Mouse (Mus musculus) thymus, postnatal 0 days (tissue): Measurements from ENCODE around the gene Pax8. TPM values are rescaled to one million over a fixed set of nuclear protein-coding genes. Genes with fewer than 3 reads are reported as not detected.
A peak's percentile ranks its signal among the peaks of the same experiment; 100 is the strongest.

Experiments used
- DNase-seq: peaks from one replicate; pipeline ENCODE4 v3.0.0-alpha.2; 2015; ENCODE audit warnings: low spot score
- polyA plus RNA-seq: library from polyadenylated mRNA; unstranded; fragments of >200 nt; fragmentation: Nextera tagmentation; extraction: Ambion mirVana; gene quantifications from 2 replicates; pipeline ENCODE4 v1.2.1, GENCODE M21; 2015

Pax8 gene
- polyA plus RNA-seq, 1 experiment from 2014 or later, result 0.07 TPM

DNA sequence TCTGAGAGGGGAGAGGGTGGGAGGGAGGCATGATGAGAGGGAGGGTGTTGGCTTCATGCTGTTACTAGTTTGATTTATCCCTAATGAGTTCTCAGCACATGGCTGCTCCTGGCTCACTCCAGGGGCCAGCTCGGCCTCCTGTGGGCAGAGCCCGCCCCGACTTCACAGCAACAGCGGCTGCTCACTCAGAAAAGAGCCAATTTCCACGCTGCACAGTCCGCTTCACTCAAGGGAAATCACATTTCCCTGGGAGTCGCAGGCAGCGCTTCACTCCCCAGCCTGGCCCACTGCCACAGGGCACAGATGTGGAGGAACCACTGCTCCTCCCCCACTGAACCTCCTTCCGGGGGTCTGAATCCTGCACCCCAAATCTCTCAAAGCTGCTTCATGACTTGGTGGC lies 58.7 kb downstream of the Pax8 start:
- DNase-seq, result no peak

- no peak for DNase-seq
Observed at GRCm38 (mm10) chr2:24413677-24414076, 61.7 kb downstream of the Pax8 start.

GRCm38 (mm10) chr2:24413172-24413571 lies 62.2 kb downstream of the Pax8 start:
- no peak for DNase-seq

- DNase-seq, result peak; percentile 62
Observed at GRCm38 (mm10) chr2:24409166-24409565, 66.2 kb downstream of the Pax8 start.

GRCm38 (mm10) chr2:24407701-24408485 lies 67.5 kb downstream of the Pax8 start:
- no peak for DNase-seq

DNA sequence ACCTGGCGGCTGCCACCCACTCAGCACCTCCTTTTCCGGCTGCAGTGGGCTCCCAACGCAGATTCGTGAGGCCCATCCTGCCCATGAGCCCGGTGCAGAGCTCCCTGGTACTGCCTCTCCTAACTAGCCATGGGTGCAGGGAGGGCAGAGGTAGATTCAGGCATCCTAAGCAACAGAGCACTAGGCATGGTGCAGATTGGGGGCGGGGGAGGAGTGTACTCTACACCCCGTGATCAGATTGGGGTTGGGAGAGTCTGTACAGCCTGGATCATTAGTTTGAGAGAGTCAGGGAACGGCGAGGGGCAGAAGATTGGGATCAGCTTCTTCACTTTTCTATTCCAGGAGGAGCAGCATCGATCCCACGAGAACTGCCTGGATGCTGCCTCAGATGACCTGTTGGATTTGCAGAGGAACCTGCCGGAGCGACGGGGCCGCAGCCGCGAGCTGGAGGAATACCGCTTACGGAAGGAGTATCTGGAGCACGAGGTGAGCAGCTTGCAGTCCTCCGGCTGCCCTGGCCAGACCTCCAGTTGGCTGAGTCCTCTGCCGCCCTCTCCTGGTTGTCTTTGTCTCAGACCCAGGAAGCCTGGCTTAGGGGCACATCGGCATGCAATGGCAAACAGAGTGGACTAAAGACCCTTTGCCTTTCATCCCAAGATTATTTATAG lies 69.9 kb downstream of the Pax8 start:
- peak; percentile 43 for DNase-seq

DNA sequence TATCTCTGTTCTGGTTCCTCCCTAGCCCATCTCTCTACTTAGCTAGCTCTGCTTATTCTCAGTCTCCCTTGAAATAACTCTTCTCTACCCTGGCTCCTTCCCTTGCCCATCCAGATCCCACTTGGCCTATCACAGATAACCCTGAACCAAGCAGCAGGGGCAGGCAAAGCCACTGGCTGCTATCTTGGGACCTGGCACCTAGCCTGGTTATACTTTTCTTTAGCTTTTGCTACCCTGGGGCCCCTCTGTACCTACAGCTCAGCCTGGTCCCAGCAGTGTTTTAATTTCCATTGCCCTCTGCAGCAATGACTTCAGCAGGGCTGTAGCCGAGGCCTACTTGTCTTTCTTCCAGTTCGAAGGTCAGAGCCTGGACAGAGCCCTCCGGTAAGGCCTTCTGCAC lies 74.7 kb downstream of the Pax8 start:
- no peak for DNase-seq

- DNase-seq, result no peak
Observed at GRCm38 (mm10) chr2:24397115-24397514, 78.3 kb downstream of the Pax8 start.

DNA sequence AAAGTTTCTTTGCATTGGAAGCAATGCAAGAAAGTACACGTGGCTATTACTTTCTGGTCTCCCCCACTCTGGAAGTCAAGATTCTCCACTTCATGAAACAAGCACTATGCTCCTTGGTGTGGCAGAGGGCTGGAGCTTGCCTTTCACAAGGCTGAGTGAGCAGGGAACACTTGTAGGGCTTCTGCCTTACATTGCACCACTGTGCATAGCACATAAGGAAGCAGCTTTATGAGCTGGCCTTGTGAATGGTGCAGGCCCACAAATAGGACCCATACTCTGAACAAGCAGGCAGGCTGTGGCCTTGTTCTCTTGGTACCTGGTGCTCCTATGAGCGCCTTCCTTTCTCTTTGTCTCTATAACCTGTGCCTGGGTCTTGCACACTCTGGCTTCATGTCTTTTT lies 82.1 kb downstream of the Pax8 start:
- no peak for DNase-seq

DNA sequence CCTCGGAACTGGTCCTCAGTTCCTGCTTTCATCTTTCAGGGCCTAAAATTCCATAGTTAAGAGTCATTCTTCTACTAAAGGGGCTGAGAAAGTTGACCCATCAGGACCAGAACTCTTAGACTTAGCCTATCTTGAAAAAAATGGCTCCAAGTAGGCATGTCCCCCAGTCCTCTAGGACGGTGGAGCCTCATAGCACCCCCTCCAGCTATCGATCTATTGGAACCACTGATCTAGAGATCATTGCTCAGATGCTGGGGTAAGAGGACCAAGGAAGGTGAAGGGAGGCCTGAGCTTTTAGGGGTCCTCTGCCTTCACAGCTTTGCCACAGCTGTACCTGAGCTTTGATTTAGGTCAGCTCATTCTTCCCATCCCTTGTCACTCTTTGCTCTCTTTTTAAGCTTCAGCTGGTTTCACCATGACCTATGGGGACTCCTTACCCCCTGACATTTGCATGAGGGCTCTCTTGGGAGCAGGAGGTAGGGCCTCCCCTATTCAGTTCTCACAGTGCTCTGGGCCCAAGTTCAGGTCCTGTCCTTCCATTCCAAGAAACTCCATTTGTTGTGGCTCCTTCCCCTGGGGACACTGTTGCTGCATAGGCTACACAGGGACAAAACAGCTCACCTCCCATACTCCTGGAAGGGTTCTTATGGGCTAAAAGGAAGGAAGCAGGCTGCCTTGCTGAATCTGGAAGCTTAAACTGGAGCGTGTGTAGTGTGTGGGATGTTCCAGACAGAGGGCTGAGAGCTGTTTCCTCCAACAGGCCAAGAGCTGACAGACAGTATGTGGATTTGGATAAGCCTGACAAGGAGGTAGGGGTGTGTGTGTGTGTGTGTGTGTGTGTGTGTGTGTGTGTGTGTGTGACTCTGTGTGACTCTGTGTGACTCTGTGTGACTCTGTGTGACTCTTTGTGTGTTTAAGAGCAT lies 87.8 kb downstream of the Pax8 start:
- no peak for DNase-seq

GRCm38 (mm10) chr2:24386964-24387320 lies 88.5 kb downstream of the Pax8 start:
- peak; percentile 10 for DNase-seq

GRCm38 (mm10) chr2:24386158-24386963 lies 89.0 kb downstream of the Pax8 start:
- peak; percentile 94 for DNase-seq

- DNase-seq, result peak; percentile 93
Observed at GRCm38 (mm10) chr2:24385111-24385961, 90.1 kb downstream of the Pax8 start.

- peak; percentile 5 for DNase-seq
Observed at GRCm38 (mm10) chr2:24384393-24384792, 91.0 kb downstream of the Pax8 start.

DNA sequence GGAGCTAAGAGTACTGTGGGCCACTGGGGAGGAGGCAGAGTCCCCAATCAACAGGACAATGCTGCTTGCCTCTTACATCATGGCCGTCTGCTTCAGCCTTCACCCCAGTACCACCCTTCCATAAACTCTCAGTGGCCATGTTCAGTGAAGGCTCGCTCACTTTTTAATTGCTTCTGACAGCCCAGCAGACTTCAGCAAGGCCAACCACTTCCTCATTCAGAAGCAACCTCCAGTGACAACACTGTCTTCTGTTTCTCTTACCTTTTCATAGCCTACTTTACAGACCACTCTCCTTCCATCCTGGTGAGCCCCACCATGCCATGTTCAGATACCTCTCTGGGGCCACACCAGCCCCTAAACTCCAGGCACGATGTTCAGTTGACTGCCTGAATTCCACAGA lies 91.8 kb downstream of the Pax8 start:
- DNase-seq, result peak; percentile 24

GRCm38 (mm10) chr2:24382456-24383230 lies 92.8 kb downstream of the Pax8 start:
- peak; percentile 66 for DNase-seq

GRCm38 (mm10) chr2:24378747-24379450 lies 96.5 kb downstream of the Pax8 start:
- DNase-seq, result no peak
